Mouse (Mus musculus): ENCODE data around the gene Mecom.

The Mecom gene

DNA sequence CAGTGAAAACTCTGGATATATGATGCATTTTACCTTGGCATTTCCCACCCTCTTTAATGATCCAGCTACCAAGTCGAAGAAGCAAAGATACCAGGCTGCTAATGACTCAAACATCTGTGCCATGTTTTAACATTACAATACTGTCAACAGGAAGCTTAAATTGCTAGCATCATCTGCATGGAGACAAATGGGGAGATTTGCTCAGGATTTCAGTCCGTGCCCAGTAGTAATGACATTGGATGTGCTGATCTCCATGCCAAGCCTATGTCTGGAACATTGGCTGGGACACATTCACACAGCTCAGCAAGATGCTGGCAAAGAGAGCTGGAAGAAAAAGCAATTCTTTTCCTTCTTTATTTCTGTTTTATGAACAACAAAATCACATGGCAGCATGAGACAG is 53.4 kb downstream of the Mecom start:
- in situ Hi-C loops (cut with MboI; ENCODE audit: unreplicated experiment in 2 of 2) = no loop called here

- in situ Hi-C loops (cut with MboI; ENCODE audit: unreplicated experiment in 2 of 2) = no loop called here
These were observed 59.0 kb downstream of the Mecom start for GRCm38 (mm10) chr3:30488808-30489207.

DNA sequence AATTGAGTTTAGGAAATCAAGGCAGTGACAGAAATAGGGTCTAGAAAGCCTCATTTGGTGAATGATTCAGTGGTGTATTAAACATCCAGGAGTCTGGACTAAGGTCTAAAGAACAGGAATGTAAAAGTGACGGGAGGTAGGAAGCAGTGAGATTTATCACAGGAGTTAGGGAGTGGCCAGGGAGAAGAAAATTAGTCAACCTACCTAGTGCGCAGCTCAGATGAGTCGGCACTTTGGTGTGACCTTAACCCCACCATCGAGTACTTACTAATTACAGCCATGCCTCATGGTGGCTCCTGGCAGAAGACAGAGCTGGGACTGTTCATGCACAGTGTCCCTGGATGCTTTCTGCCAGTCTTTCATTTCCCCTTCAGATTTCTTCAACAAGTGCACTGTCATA is 61.4 kb downstream of the Mecom start:
- in situ Hi-C loops (cut with MboI; ENCODE audit: unreplicated experiment in 2 of 2) = no loop called here

GRCm38 (mm10) chr3:30483006-30483684 is 64.7 kb downstream of the Mecom start:
- in situ Hi-C loops (cut with MboI; ENCODE audit: unreplicated experiment in 2 of 2) = no loop called here

DNA sequence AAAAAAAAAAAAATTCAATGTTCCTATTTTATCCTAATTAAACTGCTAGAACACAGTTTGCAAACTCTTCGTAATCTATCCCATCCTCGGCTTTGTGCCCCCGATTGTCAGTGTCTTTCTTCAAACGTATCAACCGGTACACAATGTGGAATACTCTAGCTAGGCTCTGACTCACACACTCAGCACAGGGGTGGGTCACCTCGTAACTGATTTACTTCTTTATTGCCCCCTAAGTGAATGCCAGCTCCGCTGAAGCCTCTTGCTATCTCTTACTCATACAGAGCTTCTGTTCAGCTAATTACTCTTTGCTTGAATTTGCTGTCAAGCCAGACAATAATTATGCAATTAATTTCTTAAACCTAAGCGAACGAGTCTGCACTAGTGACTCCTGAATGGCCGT is 66.1 kb downstream of the Mecom start:
- in situ Hi-C loops (cut with MboI; ENCODE audit: unreplicated experiment in 2 of 2) = no loop called here

DNA sequence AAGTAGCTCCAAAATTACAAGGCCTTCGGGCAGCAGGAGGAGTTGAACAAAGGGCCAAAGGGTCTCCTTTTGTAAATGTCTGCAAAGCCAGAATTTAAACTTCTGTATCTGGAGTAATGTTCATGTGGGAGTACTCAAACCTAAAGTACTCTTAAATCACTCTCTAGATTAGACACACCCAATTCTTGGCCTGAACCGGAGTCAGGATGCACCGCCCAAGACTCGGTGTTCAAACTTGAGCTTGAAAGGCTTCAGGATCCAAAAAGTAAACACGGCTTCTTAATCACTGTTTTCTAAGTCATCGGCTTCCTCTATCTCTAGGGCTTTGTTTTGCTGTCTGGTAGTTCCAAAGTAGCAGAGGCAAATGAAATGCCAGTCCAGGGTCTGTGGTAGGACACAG is 67.3 kb downstream of the Mecom start:
- in situ Hi-C loops (cut with MboI; ENCODE audit: unreplicated experiment in 2 of 2) = no loop called here

- in situ Hi-C loops (cut with MboI; ENCODE audit: unreplicated experiment in 2 of 2) = no loop called here
These were observed 69.6 kb downstream of the Mecom start for GRCm38 (mm10) chr3:30478252-30478651.

DNA sequence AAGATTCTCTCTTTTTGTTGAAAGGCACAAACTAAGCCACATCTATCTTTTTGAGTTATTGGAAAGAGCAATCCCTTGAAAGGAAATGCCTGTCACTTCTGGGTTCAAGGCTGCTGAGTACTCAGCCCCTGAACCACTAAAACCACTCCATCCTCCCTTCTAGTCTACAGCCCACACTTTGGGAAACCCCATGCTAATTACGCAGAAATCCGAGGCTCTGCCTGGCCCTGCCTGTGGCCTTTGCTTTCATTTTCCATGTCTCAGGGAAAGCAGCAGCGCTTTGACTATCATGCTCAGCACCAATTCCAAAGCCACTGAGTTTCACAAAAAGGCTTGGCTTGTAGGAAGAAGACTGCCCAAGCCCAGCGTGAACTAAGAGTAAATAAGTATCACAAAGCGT is 70.8 kb downstream of the Mecom start:
- in situ Hi-C loops (cut with MboI; ENCODE audit: unreplicated experiment in 2 of 2) = no loop called here

GRCm38 (mm10) chr3:30475591-30475990 is 72.2 kb downstream of the Mecom start:
- in situ Hi-C loops (cut with MboI; ENCODE audit: unreplicated experiment in 2 of 2) = no loop called here

- in situ Hi-C loops (cut with MboI; ENCODE audit: unreplicated experiment in 2 of 2) = no loop called here
These were observed 79.6 kb downstream of the Mecom start for GRCm38 (mm10) chr3:30468068-30468835.

GRCm38 (mm10) chr3:30466031-30466650 is 81.7 kb downstream of the Mecom start:
- in situ Hi-C loops (cut with MboI; ENCODE audit: unreplicated experiment in 2 of 2) = no loop called here

DNA sequence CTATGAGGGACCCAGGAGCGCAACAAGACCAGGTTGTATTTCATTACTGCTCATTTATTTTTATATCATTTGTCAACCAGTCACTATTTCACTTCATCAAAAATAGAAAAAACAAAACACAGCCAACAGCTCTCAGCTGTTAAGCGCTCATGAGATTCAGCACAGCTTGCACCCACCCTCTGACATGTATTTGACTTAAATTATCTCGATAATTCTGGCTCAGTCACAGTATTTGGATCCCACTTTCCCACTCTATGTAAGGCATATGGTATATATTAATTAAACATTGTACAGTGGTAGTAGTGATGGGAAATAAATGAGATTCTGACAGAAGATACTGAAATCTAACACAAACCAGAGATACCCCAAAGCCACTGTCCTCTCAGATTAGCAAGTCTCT is 83.3 kb downstream of the Mecom start:
- in situ Hi-C loops (cut with MboI; ENCODE audit: unreplicated experiment in 2 of 2) = no loop called here

- in situ Hi-C loops (cut with MboI; ENCODE audit: unreplicated experiment in 2 of 2) = no loop called here
These were observed 86.0 kb downstream of the Mecom start for GRCm38 (mm10) chr3:30461831-30462230.

- in situ Hi-C loops (cut with MboI; ENCODE audit: unreplicated experiment in 2 of 2) = no loop called here
These were observed 86.8 kb downstream of the Mecom start for GRCm38 (mm10) chr3:30460890-30461578.

- in situ Hi-C loops (cut with MboI; ENCODE audit: unreplicated experiment in 2 of 2) = no loop called here
These were observed 88.2 kb downstream of the Mecom start for GRCm38 (mm10) chr3:30459626-30460025.

GRCm38 (mm10) chr3:30457975-30458678 is 89.7 kb downstream of the Mecom start:
- in situ Hi-C loops (cut with MboI; ENCODE audit: unreplicated experiment in 2 of 2) = no loop called here

- in situ Hi-C loops (cut with MboI; ENCODE audit: unreplicated experiment in 2 of 2) = no loop called here
These were observed 91.9 kb downstream of the Mecom start for GRCm38 (mm10) chr3:30455902-30456301.

- in situ Hi-C loops (cut with MboI; ENCODE audit: unreplicated experiment in 2 of 2) = no loop called here
These were observed 94.0 kb downstream of the Mecom start for GRCm38 (mm10) chr3:30453546-30454455.

- in situ Hi-C loops (cut with MboI; ENCODE audit: unreplicated experiment in 2 of 2) = no loop called here
These were observed 94.8 kb downstream of the Mecom start for GRCm38 (mm10) chr3:30453046-30453445.

- in situ Hi-C loops (cut with MboI; ENCODE audit: unreplicated experiment in 2 of 2) = no loop called here
These were observed 95.3 kb downstream of the Mecom start for GRCm38 (mm10) chr3:30452511-30452910.

All from v-Abl transformed pro-B cells (cell line).